ENCODE assay signal across 9 mouse cellular contexts in the genomic region with DNA sequence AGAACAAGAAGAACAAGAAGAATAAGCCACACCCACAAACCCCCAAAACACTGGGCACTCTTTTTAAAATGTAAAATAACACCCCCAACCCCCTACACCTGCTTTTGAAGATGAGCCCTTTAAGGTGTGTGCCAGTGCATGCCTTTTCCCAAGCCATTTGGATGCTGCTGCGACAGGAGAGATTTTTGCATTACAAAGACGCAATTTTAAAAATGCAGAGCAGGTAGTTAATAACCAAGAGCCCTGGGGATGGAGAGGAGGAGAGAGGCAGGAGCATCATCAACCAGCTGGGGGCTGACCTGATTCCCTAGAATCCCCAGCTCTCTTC. TPM values are rescaled to one million over a fixed set of nuclear protein-coding genes. Genes with fewer than 3 reads are reported as not detected.
DNase-seq lines count a peak whose midpoint lies in the region; ATAC-seq and TF ChIP-seq lines count a peak whose summit lies in the region.
"Had no signal": no experiment of that assay in that cellular context is flagged by ENCODE, and none has a peak within 500 bp of the region (broad histone marks: within the 10 kb centered on the region; RNA-seq: fewer than 3 reads in every experiment).

A gene (plus strand): TSS at position 310 of the 328 bp plus-strand sequence.

- no peak within 1 kb of the TSS for H3K27ac ChIP-seq in liver, embryonic 11.5 days (ENCODE audit: low read depth, low read length)
- no peak within 1 kb of the TSS for H3K27ac ChIP-seq in small intestine, adult 2 months (ENCODE audit: insufficient read depth, low read depth, low read length)

- WGBS in liver, embryonic 11.5 days, result 5% methylated on average over 2 of the region's 2 CpGs
- whole genome bisulfite sequencing in small intestine, adult 2 months, result 11% methylated on average over 2 of the region's 2 CpGs

- no peak for DNase-seq in adrenal gland, adult 8-10 months
- DNase-seq in adrenal gland, postnatal 4 days (ENCODE audit: low spot score in 2 of 2), result no peak
- no peak for DNase-seq in liver, embryonic 11.5 days (ENCODE audit: low spot score)
- no peak for DNase-seq in liver
- DNase-seq in left cerebral cortex, postnatal 14 days (ENCODE audit: low spot score in 2 of 2), result peak in 1 of 2 experiments; percentile 14
- DNase-seq in T-cell, adult 2 months (ENCODE audit: low spot score), result no peak
- no peak for DNase-seq in embryo, embryonic 10.5 days (ENCODE audit: low spot score)

- H3K4me2 ChIP-seq in liver, embryonic 11.5 days, result peak within 1 kb of the TSS; percentile 52

- H3K9ac ChIP-seq in liver, embryonic 11.5 days (ENCODE audit: low read depth, low read length), result no peak within 1 kb of the TSS

- no peak for TF ChIP-seq POLR2A in small intestine, adult 2 months (IDR thresholded peaks at IDR 0.05; ENCODE audit: low read depth, low read length)

- H3K4me3 ChIP-seq in liver, embryonic 11.5 days (ENCODE audit: low read depth, low read length), result peak within 1 kb of the TSS; percentile 42
- H3K4me3 ChIP-seq in small intestine, adult 2 months (ENCODE audit: low read depth, low read length), result peak within 1 kb of the TSS; percentile 16; the same call in 1 of the 2 replicates
- H3K4me3 ChIP-seq: megakaryocyte, embryonic 14.5 days had no signal

- H3K9me3 ChIP-seq in liver, embryonic 11.5 days (ENCODE audit: control insufficient read depth, low read length), result no peaks in the 10 kb centered on the region
- H3K9me3 ChIP-seq: megakaryocyte, embryonic 14.5 days had no signal

- H3K4me1 ChIP-seq in liver, embryonic 11.5 days (replicated peaks; ENCODE audit: control insufficient read depth, insufficient read depth, low read length), result no peaks in the 10 kb centered on the region
- no peaks in the 10 kb centered on the region for H3K4me1 ChIP-seq in small intestine, adult 2 months (ENCODE audit: control insufficient read depth, insufficient read depth, insufficient read length, low read length)

- no peaks in the 10 kb centered on the region for H3K36me3 ChIP-seq in liver, embryonic 11.5 days (ENCODE audit: control insufficient read depth, insufficient read depth, low read length)
- no peaks in the 10 kb centered on the region for H3K36me3 ChIP-seq in small intestine, adult 2 months (ENCODE audit: control insufficient read depth, insufficient read depth, low read length)

- TF ChIP-seq CTCF in small intestine, adult 2 months (IDR thresholded peaks at IDR 0.05; ENCODE audit: extremely low read depth, insufficient read length, insufficient replicate concordance, low read depth, low read length), result no peak

- H3K27me3 ChIP-seq in liver, embryonic 11.5 days (replicated peaks; ENCODE audit: control insufficient read depth, insufficient read depth, low read length), result peaks cover 15% of the 10 kb centered on the region
- H3K27me3 ChIP-seq in small intestine, adult 2 months (ENCODE audit: control insufficient read depth, insufficient read depth, low read length), result no peaks in the 10 kb centered on the region

- no peak for ATAC-seq in liver, embryonic 11.5 days (replicated peaks; ENCODE audit: low FRiP score)

- intact Hi-C loops in left cerebral cortex, postnatal 14 days (cut with DNase I), result no loop called here

RNA-seq across cellular contexts. Expression of the gene that starts here (rescaled TPM):
- total RNA-seq in adrenal gland, adult 8-10 months (2022), result 10 to 100 TPM; 13.2 to 21.4 (median 14.4) TPM
- total RNA-seq in adrenal gland, postnatal 4 days (2021), result 10 to 100 TPM in 1 of 2 experiments, 1 to 10 TPM in 1; 8.5 to 10.7 TPM
- 0.62 and 1.2 TPM in 2 replicates for polyA plus RNA-seq in liver, embryonic 11.5 days (2014; fragmentation: Nextera tagmentation; extraction: Ambion mirVana)
- total RNA-seq in left cerebral cortex, postnatal 14 days (2021), result 100 to 1,000 TPM; 194 to 200 TPM
- 0.34 and 0.41 TPM in 2 replicates for polyA plus RNA-seq in small intestine, adult 2 months (2012; rRNA removed)

Comparison
In these comparisons a context has a peak if more than half of its experiments do, and no peak if none do; other contexts are left out.
1. RNA of the gene that starts here (total RNA-seq): 194 to 200 TPM in left cerebral cortex, postnatal 14 days; 13.2 to 21.4 TPM in adrenal gland, adult 8-10 months and 8.5 to 10.7 TPM in adrenal gland, postnatal 4 days; every median in the first group is over 4 times any median in the second.